Mouse (Mus musculus) macrophage (primary cell): ENCODE results near the gene Gm5767. TPM values are rescaled to one million over a fixed set of nuclear protein-coding genes. Genes with fewer than 3 reads are reported as not detected.

Experiments used
- H3K27ac ChIP-seq: fragments of 350-480 bp; formaldehyde crosslinking; 2 replicates; pipeline ENCODE4 v1.9.0; 2021
- H3K36me3 ChIP-seq: fragments of 350-480 bp; formaldehyde crosslinking; 2 replicates; pipeline ENCODE4 v1.9.0; 2021; ENCODE audit errors: inconsistent target
- H3K4me3 ChIP-seq: fragments of 350-480 bp; formaldehyde crosslinking; 2 replicates; pipeline ENCODE4 v1.9.0; 2021; ENCODE audit errors: inconsistent target
- H3K79me2 ChIP-seq: fragments of 350-480 bp; formaldehyde crosslinking; 2 replicates; pipeline ENCODE4 v1.9.0; 2021; ENCODE audit errors: inconsistent target
- WGBS: methylation state at CpG from one replicate; pipeline ENCODE4 v1.1.7; 2026; ENCODE audit warnings: inconsistent platforms; ENCODE audit not compliant: missing documents; 5-methylcytosine and 5-hydroxymethylcytosine counted together
- polyA plus RNA-seq: library from polyadenylated mRNA; stranded (reverse); fragments of 250-400 nt; gene quantifications from 3 replicates; pipeline ENCODE4 v1.2.4, GENCODE M21; 2018; ENCODE audit warnings: inconsistent platforms
- total RNA-seq, 78 experiments: library from RNA; depleted of rRNA; stranded (reverse); fragments of 250-400 nt; gene quantifications; 1 replicate in 9 of 78; 2 replicates in 24 of 78; 3 replicates in 43 of 78; 4 replicates in 2 of 78; pipeline ENCODE4 v1.2.4; 2018; ENCODE audit warnings: inconsistent platforms in 56 of 78

Gene Gm5767
- total RNA-seq (2018; cell fraction: chromatin; rRNA removed) = not detected
- under 1 TPM in 1 of 26 experiments, not detected in 25; 0.31 TPM for total RNA-seq (2018; cell fraction: cytosol; rRNA removed)
- total RNA-seq (2018; cell fraction: nucleus; rRNA removed) = not detected
- not detected in 3 replicates for polyA plus RNA-seq

DNA sequence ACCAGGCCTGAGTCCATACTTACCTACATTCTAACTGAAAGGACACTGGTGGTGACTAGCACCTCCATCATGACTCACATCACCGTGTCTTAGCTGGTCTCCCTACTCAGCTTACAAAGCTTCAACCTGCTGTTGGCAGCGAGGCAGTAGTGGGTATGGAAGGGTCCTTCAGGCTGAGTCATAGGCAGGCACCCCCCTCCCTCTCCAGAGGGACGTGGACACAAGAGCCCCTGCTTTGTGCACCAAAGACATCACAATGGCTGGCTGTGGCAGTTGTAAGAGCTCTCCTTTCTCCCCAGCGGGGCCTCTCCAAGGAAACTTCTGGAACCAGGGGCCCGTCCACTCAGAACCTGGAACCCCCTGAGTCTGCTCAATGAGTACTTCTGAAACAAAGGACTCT, at the start of gene Gm5767:
Gm5767 (plus strand) TSS at position 301 of the 400 bp plus-strand sequence.
- H3K79me2 ChIP-seq = no peaks in the 10 kb centered on the region
- WGBS = 90% methylated on average over 5 of the region's 5 CpGs
- H3K27ac ChIP-seq = no peak within 1 kb of the TSS
- H3K4me3 ChIP-seq = no peak within 1 kb of the TSS
- no peaks in the 10 kb centered on the region for H3K36me3 ChIP-seq

DNA sequence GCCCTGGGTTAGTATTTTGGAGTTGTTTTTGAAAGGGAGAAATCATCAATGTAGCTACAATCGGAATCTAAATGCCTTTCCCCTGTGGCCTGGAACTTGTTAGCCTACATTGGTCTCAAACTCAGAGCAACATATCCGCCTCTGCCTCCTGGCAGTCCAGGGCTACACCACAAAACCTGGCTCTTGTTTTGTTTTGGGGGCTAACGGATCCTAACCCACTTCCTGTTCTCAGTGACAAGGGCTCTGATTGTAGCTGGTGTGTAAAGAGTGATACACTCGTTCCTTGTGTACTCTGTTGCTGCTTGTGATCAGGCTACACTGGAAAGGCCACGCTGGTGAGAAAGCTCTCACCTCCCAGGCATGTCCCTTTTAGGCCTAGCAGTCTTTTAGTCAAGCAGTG, 49.1 kb upstream of the Gm5767 start:
- WGBS = 47% methylated on average over 5 of the region's 5 CpGs

DNA sequence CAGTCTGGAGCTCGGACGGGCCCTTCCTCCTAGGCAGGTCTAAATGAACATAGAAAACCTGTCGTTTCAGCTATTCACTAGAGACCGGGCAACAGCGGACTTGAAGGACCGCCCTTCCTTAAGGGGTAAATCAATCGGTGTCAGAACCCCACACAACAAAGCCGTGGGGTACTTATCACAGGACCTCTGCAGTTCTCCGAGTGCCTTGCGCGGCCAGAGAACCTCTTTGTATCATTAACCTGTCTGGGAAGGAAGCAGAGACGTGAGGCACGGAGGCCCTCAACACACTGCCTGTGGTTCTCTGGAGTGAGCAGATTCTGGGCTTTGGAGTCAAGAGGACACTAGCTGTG, 43.7 kb upstream of the Gm5767 start:
- Histone ChIP-seq H3K79me2 (peaks cover 89% of the 10 kb centered on the region), H3K4me3 (peak overlapping the region; percentile 83), H3K36me3 (peaks cover 14% of the 10 kb centered on the region; the same call in 1 of the 2 replicates), H3K27ac (peak overlapping the region; percentile 86)
- WGBS = 0% methylated on average over 13 of the region's 13 CpGs

More for the DNA sequence above, 49.1 kb upstream of the Gm5767 start:
- no peak overlapping the region for H3K27ac ChIP-seq
- peaks cover 4% of the 10 kb centered on the region; the same call in 1 of the 2 replicates for H3K36me3 ChIP-seq
- peaks cover 39% of the 10 kb centered on the region for H3K79me2 ChIP-seq
- H3K4me3 ChIP-seq = no peak overlapping the region

DNA sequence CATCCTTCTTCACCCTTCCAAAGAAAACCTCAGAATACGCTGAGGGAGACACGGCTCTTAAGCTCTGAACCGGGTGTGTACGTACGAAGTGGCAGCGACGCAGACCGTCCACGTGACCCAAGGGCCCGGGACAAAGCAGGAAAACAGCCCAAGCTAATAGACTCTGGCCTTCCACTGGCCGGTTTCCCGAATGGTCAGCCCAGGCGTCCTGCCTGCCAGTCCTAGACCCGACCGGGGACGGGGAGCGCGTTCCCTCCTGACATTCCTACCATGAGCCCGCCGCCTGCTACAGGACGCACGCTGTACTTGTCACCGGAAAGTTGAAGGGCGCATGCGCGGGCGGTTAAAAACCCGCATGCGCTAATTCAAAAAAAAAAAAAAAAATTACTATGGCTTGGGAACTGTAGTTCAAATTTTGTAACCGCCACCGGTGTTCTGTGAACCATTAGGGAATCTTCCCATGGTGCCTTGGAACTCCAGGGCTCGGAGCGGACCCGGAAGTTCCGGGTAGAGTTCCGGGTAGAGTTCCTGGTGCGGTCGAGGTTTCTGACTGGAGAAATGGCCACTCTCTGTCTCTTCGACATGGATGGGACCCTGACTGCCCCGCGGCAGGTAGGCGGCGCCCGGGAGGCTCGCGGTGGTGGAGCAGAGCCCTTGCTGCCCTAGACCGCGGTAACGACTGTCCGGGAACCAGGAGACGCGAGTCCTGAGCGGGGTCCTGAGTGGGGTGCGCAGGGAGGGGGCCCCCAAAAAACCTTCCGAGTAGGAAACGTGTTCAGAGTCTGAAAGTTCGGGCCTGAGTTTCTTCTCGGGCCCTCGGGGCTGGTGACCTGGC, 43.1 kb upstream of the Gm5767 start, which contains the start of the genes Pmm2 and Tmem186:
Pmm2 (plus strand) TSS at position 458 of the 835 bp plus-strand sequence.
Tmem186 (minus strand) TSS at position 496 of the 835 bp plus-strand sequence.
- WGBS = 2% methylated on average over 59 of the region's 59 CpGs
- H3K36me3 ChIP-seq = peaks cover 14% of the 10 kb centered on the region; the same call in 1 of the 2 replicates
- peak within 1 kb of the TSS; percentile 86 for H3K27ac ChIP-seq

DNA sequence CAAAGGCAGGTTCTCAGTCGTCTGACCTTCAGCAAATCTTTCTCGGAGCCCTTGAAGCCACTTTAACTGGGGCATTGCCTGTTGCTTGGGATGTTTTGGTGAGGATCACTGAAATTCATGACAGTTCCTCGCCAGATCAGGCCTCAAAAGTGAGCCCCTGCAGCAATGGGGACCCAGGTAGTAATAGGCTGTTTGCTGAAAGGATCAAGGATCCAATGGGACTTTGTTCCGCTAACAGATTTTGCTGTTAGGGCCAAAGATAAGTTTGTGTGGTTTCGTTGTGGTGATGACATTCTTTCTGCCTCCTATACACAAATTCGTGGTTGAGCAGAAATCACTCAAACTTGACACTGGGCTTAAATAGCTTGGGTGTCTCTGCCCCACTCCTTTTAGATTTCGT, 42.4 kb upstream of the Gm5767 start:
- WGBS = 27% methylated on average over 7 of the region's 7 CpGs
- Histone ChIP-seq H3K4me3 (peak overlapping the region; percentile 83), H3K27ac (peak overlapping the region; percentile 86), H3K36me3 (peaks cover 21% of the 10 kb centered on the region), H3K79me2 (peaks cover 87% of the 10 kb centered on the region)

More for the DNA sequence above, 43.1 kb upstream of the Gm5767 start, which contains the start of the genes Pmm2 and Tmem186:
- Histone ChIP-seq H3K79me2 (peaks cover 93% of the 10 kb centered on the region), H3K4me3 (peak within 1 kb of the TSS; percentile 83)

DNA sequence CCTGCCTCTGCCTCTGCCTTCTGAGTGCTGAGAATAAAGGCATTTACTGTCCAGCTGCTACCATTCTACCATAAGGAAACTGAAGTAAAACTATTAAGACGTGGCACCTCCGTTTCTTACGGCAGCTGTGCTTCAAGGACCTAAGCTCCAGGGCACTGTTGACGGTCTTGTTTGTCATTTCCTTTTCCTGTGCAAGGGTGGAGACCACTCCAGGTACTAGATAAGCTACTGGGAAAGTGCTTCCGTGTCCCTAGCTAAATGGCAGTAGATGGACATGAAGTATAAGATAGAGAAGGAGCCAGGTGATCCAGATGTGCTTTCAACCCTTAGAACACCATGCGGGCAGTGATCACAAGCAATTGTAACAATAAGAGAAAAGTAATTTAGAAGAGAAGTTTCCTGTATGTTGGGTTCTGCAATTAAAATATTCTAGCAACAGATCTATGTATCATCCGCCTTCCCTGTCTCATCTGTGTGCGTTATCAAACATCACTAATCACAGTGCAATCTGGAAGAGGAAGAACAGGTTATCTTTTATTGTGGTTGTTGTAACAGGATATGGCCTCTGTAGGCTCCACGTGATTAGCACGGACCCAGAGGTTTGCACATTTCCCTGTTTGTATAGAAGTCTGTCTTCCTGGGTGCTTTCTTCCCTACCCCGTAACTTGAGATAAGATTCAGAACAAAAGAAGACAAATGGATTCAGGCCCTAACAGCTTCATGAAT, 40.9 kb upstream of the Gm5767 start:
- H3K27ac ChIP-seq = no peak overlapping the region
- peaks cover 77% of the 10 kb centered on the region for H3K79me2 ChIP-seq
- H3K4me3 ChIP-seq = no peak overlapping the region
- 64% methylated on average over 11 of the region's 11 CpGs for WGBS
- peaks cover 24% of the 10 kb centered on the region for H3K36me3 ChIP-seq

DNA sequence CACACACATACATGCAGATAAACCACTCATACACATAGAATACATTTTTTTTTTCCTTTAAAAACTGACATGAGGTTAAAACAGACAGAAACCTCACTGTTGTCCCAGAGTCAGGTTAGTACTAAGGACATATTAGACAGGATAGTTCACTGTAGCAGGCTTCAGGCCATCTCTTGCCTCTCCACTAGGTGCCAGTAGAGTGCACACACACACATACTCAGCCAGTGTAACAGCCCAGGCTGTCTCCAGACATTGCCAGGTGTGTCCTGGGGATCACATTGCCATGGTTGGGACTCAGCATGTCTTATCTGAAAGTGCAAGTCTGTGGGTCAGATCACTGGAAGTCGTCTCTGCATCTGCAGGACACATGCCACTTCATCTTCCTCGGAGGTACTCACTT, 36.7 kb upstream of the Gm5767 start:
- Histone ChIP-seq H3K27ac (no peak overlapping the region), H3K4me3 (no peak overlapping the region), H3K36me3 (peaks cover 63% of the 10 kb centered on the region), H3K79me2 (peaks cover 39% of the 10 kb centered on the region)
- WGBS = 100% methylated on average over 2 of the region's 2 CpGs

DNA sequence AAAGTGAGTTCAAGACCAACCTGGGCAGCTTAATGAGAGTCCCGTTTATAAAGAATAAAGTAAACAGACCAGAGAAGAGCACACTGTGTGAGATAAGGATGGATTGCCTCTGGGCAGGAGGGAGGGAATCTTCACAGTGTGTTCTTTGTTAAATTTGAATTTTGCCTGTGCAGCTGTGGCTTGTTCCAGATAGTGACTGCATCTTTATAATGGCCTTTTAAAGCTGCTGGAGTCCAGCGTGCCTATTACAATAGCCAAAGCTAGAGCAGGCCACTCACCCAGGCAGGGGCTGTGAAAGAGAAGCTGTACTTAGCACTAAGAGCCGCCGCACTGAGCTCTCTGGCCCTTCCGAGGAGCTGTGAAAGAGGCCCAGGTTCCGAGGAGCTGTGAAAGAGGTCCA, 35.0 kb upstream of the Gm5767 start:
- no peak overlapping the region for H3K27ac ChIP-seq
- peaks cover 22% of the 10 kb centered on the region for H3K79me2 ChIP-seq
- WGBS = 93% methylated on average over 6 of the region's 6 CpGs
- peaks cover 76% of the 10 kb centered on the region for H3K36me3 ChIP-seq
- H3K4me3 ChIP-seq = no peak overlapping the region

DNA sequence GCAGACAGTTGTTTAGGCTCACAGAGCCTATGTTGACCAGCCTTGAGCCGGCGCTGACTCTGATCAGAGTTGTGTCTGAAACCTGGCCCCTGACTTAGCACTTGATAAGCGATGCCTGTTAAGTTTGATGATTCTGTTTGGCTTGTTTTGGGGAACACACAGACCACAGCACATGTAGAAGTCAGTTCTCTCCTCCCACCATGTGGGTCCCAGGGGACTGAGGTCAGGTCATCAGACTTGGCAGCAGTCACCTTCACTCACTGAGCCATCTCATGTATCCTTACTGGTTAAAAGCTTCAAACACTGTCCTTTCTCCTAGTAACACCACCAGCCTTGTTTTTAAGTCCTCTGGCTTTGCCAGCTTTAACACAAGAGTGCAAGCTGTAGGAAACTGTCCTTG, 30.6 kb upstream of the Gm5767 start:
- H3K36me3 ChIP-seq = peaks cover 96% of the 10 kb centered on the region
- no peak overlapping the region for H3K27ac ChIP-seq
- H3K4me3 ChIP-seq = no peak overlapping the region
- H3K79me2 ChIP-seq = no peaks in the 10 kb centered on the region
- 97% methylated on average over 3 of the region's 3 CpGs for WGBS

DNA sequence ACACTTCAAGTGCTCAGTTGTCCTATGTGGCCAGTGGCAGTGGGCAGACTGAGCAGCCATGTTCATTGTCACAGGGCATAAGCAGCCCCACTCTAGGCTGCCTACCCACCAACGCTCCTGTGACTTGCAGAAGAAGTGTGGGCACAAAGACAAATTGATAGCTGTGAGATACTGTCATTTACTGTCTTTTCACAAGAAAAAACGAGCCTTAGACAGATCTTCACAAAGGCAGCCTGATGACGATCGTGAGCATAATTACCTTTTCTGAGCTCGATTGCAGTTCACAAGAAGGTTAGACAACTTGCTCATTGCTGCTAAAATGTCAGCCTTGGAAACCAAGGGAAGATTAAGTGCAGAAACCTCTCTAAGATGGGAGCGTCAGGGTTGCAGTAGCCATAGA, 25.5 kb upstream of the Gm5767 start:
- no peak overlapping the region for H3K27ac ChIP-seq
- no peak overlapping the region for H3K4me3 ChIP-seq
- 95% methylated on average over 6 of the region's 6 CpGs for WGBS
- H3K79me2 ChIP-seq = no peaks in the 10 kb centered on the region
- H3K36me3 ChIP-seq = peaks cover 77% of the 10 kb centered on the region

DNA sequence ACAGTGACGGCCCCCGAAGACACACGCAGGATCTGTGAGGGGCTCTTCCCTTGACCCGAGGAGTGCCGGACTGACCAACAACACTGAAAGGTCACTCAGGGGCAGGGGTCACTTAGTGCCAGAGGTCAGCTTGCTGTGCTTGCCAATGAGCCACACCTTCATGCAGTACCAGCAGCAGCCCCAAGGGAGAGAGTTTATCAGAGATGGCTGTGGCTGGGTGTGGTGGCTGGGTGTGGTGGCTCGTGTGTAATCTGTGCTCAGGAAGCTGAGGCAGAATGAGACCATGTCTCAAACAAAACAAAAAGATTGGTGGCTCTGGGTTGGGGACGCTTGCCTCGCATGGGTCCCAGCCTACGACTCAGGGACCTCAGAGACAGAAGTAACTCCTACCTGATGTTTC, 25.0 kb upstream of the Gm5767 start:
- H3K4me3 ChIP-seq = no peak overlapping the region
- 95% methylated on average over 9 of the region's 9 CpGs for WGBS
- H3K79me2 ChIP-seq = no peaks in the 10 kb centered on the region
- H3K36me3 ChIP-seq = peaks cover 78% of the 10 kb centered on the region
- no peak overlapping the region for H3K27ac ChIP-seq

DNA sequence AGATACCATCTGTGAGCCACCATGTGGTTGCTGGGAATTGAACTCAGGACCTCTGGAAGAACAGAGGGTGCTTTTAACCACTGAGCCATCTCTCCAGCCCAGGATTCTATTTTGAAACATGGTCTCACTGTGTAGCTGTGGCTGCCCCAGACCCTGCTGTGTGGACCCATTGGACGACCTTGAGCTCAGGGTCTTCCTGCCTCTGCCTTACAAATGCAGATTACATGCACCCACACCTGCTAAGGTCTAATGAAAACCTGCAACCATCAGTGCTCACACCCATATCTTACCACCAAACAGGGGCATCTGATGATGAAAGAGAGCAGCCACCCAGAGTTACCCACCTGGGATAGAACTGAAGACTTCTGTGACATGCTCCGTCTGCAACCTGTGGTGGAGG, 24.3 kb upstream of the Gm5767 start:
- no peak overlapping the region for H3K4me3 ChIP-seq
- no peaks in the 10 kb centered on the region for H3K79me2 ChIP-seq
- no peak overlapping the region for H3K27ac ChIP-seq
- WGBS = 92% methylated on average over 2 of the region's 2 CpGs
- H3K36me3 ChIP-seq = peaks cover 75% of the 10 kb centered on the region

DNA sequence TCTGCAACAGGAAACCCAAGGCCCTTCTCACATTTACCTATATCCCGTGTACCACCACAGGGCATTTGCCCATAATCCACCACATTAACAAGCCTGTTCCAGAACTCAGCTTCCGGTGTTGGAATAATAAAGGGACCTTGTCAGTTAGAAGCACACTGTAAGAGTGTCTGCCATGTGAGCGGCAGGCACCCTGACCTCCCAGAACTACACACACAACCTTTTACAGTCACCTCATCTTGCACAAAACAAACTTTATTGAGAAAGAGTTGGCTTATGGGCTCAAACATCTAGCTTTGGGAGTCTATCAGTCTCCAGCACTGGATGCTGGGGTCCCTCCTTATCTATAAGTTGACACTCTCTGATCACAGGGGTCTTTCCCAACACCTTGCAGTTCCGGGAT, 22.2 kb upstream of the Gm5767 start:
- Histone ChIP-seq H3K27ac (no peak overlapping the region), H3K79me2 (peaks cover 2% of the 10 kb centered on the region; the same call in 1 of the 2 replicates), H3K36me3 (peaks cover 68% of the 10 kb centered on the region), H3K4me3 (no peak overlapping the region)
- 93% methylated on average over 4 of the region's 4 CpGs for WGBS

DNA sequence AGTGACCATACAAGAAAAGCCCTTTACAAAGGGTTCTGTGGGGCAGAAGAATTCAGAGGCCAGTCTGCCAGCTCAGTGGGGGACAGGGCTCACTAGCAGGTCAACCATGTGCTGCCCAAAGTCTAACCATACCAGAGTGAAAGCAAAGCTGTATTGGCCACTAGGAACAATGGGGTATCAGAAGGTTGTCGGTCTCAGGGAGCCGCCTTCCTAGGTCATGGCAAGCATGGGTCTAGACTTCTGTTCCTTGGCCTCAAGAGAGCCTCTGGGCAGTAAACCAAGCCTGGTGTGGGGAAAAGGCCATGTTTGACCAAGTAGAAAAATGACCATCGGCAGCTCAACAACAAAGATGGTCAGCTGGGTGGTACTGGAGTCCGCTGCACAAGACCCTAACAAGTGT, 21.8 kb upstream of the Gm5767 start:
- H3K4me3 ChIP-seq = no peak overlapping the region
- peaks cover 6% of the 10 kb centered on the region; the same call in 1 of the 2 replicates for H3K79me2 ChIP-seq
- H3K36me3 ChIP-seq = peaks cover 64% of the 10 kb centered on the region
- WGBS = 96% methylated on average over 4 of the region's 4 CpGs
- no peak overlapping the region for H3K27ac ChIP-seq
